Mouse (Mus musculus) c-Kit-positive CD71-positive TER-119-positive erythroid progenitor cells, embryonic 14.5 days (primary cell): ENCODE results near the gene Plpp3.

Source experiments
- DNase-seq: peaks from one replicate; pipeline ENCODE4 v3.0.0-alpha.2; 2013; ENCODE audit warnings: low spot score

Gene Plpp3

DNA sequence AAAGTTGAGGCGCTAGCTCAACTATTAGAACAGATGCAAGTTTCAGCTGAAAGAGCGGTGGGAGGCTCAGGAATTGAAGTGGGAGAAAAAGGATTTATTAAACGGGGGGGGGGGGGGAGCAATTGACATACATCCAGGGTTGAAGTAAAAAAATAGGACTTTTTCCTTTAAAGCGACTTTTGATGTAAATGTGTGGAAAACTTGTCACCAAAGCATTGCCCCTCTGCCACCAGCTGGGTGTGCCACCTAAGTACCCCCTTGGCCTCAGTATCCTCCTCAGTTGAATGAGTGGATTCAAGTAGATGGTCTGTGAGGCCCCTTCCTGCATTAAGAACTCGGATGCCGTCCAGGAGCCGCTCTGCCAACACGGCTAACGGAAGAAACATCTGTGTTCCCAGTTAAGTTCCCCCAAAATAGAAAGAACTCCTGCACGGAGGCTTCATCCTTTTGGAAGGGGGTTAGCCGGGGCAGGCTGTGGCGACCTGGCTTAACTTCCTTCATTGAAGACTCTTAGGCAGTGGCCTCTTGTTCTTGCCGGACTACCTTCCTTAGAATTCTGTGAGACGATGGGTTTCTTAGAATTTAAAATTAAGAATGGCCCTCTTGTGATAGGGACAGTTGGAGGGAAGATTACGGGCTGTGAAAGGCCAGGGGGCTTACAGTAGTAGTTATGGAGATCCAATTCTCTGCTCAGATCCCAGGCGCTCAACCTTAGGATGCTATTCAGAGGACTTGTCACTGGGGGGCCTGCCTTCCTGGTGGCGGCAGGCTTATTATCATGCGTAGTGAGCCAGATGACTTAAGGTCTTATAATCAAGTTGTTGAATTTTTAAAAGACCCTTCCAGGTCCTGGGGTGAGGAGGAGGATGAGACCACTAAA is 1.7 kb downstream of the Plpp3 start:
- no peak for DNase-seq

DNA sequence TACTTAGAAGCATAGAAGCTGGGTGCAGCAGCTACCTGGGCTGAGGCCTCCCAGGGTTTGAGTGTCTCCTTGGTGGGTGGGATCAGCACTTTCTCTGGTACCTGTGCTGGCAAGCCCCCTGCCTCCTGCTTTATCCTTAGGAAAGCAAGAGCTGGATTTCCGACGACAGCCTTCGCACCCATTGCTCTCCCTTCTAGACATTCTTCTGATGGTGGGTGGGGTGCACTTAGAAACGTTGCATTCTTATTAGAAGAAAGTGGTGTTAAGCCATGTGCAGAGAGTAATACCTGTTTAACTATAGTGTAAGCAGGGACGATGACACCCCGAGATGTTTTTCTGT is 2.4 kb downstream of the Plpp3 start:
- no peak for DNase-seq

DNA sequence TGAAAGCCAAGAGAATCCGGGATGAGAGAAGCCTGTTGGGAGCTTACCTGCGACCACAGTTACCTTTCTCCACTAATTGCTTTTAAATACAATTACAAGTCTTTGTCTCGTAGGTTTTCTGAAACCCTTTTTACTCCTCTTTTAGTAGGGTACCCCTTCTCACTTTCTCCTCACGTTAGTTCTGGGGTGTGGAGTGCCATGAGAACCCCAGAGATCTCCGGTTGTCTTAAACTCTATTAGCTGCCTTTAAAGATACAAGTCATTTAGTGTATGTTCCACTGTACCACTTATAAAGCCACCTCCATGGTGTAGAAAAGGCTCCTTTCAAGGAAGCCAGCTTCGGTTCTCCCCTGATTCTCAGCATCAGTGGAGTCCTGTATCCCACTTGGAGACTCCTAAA is 3.3 kb downstream of the Plpp3 start:
- no peak for DNase-seq

DNA sequence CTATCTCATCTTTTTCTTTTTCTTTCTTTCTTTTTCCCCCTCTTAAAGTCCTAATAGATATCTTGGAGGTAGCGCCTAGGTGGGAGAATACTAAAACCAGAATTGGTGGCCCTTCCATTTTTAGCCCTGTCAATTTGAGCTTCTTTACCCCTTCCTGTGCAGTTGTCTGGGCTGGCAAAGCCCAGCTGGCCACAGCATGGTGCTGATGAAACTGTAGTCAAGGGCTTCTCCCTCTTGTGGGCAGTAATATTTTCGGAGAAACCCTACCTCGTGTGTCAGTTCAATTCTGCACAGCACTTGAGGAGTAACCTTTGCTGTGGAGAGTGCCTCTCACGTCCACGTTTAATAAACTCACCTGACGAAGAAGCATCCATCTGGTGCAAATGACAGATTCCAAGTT is 4.9 kb downstream of the Plpp3 start:
- no peak for DNase-seq

DNA sequence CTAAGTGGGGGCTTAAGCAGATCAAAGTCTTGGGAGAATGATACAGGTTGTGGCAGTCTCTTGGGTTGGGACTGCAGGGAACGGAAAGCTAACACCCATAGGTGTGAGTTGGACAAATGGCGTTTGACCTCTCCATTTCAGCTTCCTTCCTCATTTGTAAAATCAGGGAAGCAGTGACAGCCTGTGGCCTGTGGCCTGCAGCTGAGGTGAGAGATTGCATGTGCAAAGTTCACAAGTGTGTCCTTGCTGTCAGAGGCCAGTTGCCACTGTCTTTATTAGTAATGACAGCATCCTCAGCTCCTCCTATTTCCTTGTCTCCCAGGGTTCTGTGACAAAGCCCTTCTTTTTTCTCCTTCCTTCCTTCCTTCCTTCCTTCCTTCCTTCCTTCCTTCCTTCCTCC is 5.5 kb downstream of the Plpp3 start:
- DNase-seq, result no peak

- no peak for DNase-seq
These were observed 6.8 kb downstream of the Plpp3 start for GRCm38 (mm10) chr4:105163981-105164411.

DNA sequence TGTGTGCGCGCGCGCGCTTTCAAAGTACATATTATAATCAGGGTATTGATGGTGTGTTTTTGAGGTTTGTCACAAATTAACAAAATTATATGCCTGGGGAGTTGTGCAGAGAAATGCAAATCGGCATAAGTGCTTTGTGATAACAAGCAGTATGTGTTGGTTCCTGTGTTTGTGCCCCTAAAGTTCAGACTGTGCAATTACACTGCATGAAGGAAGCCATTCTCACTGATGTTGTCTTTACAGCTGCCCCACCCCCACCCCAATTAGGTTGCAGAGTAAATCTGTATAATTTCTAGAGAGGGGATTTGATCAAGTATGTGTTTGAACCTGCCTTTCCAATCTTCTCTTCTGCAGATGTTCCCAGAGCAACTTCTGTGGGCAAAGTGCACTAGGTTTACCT is 7.8 kb downstream of the Plpp3 start:
- DNase-seq, result no peak

DNA sequence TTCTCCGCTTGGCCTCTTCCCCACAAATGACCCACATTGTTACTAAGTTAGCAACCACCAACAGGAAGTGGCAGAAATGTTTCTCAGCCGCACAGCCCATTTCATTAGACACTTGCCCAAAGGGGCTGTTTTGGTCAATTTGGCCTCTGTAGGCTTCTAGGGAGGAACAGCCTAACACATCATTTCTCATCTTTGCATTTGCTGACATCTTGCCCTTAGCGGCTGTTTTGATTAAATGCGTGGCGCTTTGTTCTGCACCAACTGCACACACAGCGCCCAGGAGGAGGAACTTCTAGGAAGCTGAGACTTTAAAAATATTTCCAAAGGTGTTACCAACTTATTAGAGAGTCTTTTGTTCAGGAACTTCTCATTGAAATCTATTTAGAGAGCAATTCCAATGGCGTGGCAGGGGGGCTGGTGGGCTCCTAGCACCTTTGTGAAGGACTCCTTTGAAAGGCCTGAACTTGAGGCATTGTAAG is 12.0 kb downstream of the Plpp3 start:
- DNase-seq, result no peak

GRCm38 (mm10) chr4:105169826-105170810 is 13.0 kb downstream of the Plpp3 start:
- DNase-seq, result no peak

DNA sequence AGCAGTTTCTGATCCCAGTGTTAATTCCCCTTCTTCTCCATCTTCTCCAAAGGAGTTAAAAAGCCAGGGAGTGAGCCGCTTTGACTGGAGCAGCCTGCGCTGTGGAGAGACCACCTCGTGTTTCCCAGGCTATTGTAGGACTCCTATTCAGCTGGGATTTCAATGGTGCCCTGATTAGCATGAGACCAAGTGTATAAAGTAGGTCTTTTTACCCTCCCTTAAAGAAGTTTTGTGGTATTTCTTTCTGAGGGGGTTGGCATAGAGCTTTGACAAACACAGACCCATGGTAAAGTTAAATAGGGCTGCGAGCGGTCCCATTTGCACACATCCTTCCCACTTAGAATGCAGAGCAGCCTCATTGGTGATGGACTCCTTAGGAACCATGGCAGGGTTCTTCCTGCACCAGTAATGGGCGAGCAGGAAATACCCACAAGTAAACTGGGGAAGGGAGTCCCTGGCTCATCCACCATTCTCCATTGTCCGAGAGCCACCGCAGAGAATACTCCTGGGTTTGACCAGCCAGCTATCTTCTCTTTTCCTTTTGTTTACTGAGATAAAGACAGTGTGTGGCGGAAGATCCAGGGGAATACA is 13.8 kb downstream of the Plpp3 start:
- DNase-seq, result no peak

- no peak for DNase-seq
These were observed 14.3 kb downstream of the Plpp3 start for GRCm38 (mm10) chr4:105171432-105171831.

DNA sequence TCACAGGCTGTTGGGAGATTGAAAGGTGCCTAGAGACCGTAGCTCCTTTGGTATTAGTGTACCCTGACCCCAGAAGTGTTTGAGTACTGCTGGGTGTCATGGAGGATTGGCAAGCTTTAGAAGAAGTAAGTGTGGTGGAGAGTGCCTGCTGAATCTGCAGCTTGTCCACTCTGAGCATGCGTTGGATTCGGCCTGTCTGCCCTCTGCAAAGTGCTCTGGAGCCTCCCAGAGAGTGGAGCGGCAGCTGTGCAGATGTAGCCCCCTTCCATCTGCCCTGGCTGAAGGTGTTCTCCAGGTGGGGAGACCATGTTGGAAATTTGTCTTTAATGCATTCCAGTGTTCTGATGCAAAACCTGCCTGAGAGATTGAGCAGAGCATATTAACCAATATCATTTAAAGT is 17.6 kb downstream of the Plpp3 start:
- DNase-seq, result no peak

DNA sequence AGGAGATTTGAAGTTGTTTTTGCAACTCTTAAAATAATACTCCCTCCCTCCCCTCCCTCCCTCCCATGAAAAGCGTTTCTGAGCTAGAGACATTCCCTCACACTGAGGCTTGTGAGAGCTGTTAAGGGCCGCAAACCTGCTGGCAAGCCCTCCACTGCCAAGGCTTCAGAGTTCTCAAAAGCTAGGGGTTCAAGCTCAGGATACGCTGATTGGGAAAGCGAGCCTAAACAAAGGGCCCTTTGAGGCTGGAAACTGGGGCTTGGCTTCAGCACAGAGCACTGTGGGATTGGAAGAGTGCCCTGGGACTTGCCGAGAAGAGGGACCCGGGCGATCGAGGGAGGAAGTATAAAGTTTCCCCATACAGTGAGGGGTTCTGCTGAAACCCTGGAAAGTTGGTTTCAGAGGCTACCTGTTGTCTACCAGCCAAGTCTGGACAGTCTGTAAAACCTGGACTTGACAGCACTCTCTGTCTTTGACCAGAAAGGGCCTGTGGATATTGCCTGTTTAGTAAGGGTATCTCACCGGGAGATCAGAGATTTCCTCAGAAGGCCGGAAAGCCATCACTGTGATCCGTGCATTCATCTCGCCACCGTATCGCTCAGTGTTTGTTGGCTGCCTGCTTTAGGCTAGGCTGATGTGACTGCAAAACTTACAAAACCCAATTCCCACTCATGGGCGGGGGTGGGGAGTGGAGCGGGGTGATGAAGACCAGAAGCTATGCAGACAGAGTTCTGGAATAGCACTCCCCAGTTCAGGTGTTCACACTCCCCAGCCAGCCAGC is 18.3 kb downstream of the Plpp3 start:
- no peak for DNase-seq

DNA sequence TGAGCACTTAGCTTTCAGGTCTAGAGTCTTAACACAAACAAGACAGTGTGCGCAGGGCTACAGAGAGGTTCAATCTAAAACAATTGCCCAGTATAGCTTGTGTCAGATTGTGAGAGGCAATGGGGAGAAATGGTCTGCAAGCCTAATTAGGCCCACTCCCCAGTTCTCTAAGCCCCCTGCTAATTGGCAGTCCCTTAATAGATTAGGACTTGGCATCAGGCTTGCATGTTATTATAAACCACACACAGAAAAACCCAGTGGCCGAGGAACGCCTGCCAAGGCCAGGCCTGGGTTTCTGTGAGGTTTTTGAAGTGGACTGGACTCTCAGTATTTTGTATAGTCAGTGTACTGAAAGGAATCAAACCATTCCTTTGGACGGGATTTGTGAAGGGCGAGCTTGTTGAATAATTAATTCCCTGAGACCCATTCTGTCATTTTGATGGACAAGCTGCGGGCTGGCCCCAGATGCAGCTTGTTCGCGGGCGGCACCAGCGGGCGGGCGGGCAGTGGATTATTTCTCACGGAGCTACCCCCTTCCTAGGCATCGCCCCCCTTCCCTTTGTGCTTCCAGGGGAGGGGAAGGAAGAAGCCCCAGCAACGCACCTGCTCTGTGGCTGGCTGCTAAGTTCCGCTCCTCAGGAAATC is 24.0 kb downstream of the Plpp3 start:
- DNase-seq, result no peak

GRCm38 (mm10) chr4:105181659-105182167 is 24.6 kb downstream of the Plpp3 start:
- DNase-seq, result no peak

DNA sequence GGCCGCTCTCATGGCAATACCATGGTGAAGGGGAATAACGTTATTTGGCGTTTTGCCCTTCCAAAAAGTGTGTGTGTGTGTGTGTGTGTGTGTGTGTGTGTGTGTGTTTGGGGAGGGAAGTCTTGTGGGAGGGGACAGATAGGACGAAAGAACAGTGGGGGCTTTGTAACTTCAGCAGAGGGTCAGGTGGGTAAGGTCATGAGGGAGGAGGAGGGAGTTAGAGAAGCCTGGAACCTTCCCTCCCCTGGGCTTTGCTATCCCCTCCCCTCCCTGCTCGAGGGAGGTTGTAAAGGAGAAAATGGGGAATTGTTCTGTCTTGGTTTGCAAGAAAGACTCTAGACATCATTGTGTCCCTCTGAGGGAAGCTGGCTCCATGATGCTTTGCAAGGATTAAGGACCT is 25.1 kb downstream of the Plpp3 start:
- no peak for DNase-seq

- DNase-seq, result no peak
These were observed 27.3 kb downstream of the Plpp3 start for GRCm38 (mm10) chr4:105184490-105184889.

DNA sequence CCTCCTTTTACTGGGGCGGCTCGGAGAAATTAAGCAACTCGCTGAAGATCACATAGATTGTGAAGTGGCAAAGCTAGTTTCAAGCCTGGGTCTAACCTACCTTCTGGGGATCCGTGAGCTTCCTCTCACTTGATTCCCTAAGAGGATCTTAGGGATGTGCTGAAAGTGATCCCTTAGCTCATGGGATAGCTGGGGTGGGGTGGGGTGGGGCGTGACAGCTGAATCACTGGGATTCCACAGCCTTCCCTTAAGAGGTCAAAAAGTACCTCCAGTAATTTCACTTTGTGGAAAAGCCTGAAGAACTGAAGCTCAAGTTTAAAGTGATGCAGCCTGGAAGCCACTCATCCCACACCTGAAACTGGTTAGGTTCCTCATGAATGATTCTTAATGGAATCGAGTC is 27.8 kb downstream of the Plpp3 start:
- no peak for DNase-seq

- no peak for DNase-seq
These were observed 29.5 kb downstream of the Plpp3 start for GRCm38 (mm10) chr4:105186654-105187053.

DNA sequence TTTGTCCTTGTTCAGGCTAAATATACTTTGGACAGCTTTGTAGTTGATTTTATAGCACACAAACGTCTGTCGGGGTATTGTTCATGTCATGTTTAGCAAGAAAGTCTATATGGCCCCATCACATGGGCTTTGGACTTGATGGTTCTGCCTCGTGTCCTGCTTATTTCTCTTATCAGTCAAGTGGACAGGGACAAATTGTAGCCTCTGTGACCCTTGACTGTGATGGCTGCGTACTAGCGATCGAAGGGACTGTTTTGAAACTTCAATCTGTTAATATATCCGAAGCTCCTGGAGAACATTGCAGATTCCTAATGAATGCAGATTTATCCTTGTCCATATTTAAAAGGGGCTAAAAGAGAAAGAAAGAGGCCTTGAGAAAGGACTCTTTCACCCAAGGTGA is 30.7 kb downstream of the Plpp3 start:
- no peak for DNase-seq

DNA sequence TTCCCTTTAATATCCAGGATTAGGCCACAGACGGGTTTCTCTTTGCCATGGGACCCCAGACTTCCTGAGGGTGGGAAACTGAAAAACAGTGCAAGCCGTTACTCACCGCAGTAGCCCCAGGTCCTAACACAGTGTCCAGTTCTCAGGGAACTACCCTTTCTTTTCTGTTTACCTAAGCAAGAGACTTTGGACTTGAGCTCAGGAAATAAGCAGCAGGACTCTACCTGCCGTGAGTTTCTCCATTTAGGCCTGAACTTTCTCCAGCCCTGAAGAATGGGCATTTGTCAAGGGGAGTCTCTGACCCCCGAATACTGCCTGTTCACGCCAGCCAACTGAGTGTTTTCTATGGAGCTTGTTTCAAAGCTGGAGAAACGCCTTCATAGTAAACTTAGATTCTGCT is 31.7 kb downstream of the Plpp3 start:
- DNase-seq, result no peak
